Mouse (Mus musculus) limb, embryonic 14.5 days (tissue): ENCODE data around the gene Ndufb4. TPM values are rescaled to one million over a fixed set of nuclear protein-coding genes. Genes with fewer than 3 reads are reported as not detected.
A peak's percentile ranks its signal among the peaks of the same experiment; 100 is the strongest.
"Not testable (repeated sequence)": the region's sequence is repeated elsewhere in the genome, so short reads cannot be mapped to it uniquely, and the experiment has no call there.

ENCODE experiments used
- ATAC-seq: fragments of 200-750 bp; cut with Nextera tagmentation; 2 replicates; pipeline ENCODE4 v1.8.0; 2017; ENCODE audit warnings: low read depth, moderate number of reproducible peaks, moderate TSS enrichment; ENCODE audit not compliant: low FRiP score
- DNase-seq: peaks from one replicate; pipeline ENCODE4 v3.0.0-alpha.2; 2015; ENCODE audit warnings: low spot score
- H3K27ac ChIP-seq: fragments of 300-500 bp; sonication (generic); replicated peaks from 2 replicates; pipeline ENCODE4 v1.5.1; 2014; ENCODE audit warnings: low read depth, mild to moderate bottlenecking, low read length, moderate library complexity, mixed read lengths
- H3K27me3 ChIP-seq: fragments of 300-500 bp; sonication (generic); 2 replicates; pipeline ENCODE4 v1.6.1; 2014; ENCODE audit warnings: low read length, mixed read lengths; ENCODE audit not compliant: control insufficient read depth, insufficient read depth
- H3K36me3 ChIP-seq: fragments of 300-500 bp; sonication (generic); 2 replicates; pipeline ENCODE4 v1.6.1; 2014; ENCODE audit warnings: mild to moderate bottlenecking, low read length, moderate library complexity, mixed read lengths; ENCODE audit not compliant: control insufficient read depth, insufficient read depth
- H3K4me1 ChIP-seq: fragments of 300-500 bp; sonication (generic); 2 replicates; pipeline ENCODE4 v1.6.1; 2014; ENCODE audit warnings: antibody characterized with exemption, low read length, mixed read lengths; ENCODE audit not compliant: control insufficient read depth, insufficient read depth
- H3K4me2 ChIP-seq: fragments of 300-500 bp; sonication (generic); replicated peaks from 2 replicates; pipeline ENCODE4 v1.6.1; 2014; ENCODE audit warnings: low read depth, mild to moderate bottlenecking, low read length, moderate library complexity; ENCODE audit not compliant: severe bottlenecking
- H3K4me3 ChIP-seq: fragments of 300-500 bp; sonication (generic); replicated peaks from 2 replicates; pipeline ENCODE4 v1.5.1; 2014; ENCODE audit warnings: low read length
- H3K9ac ChIP-seq: fragments of 300-500 bp; sonication (generic); 2 replicates; pipeline ENCODE4 v1.6.1; 2014; ENCODE audit warnings: mild to moderate bottlenecking, low read depth, low read length, moderate library complexity; ENCODE audit not compliant: severe bottlenecking
- H3K9me3 ChIP-seq: fragments of 300-500 bp; sonication (generic); 2 replicates; pipeline ENCODE4 v1.6.1; 2016; ENCODE audit warnings: low read length; ENCODE audit not compliant: control insufficient read depth
- POLR2A ChIP-seq: fragments of 200-500 bp; IDR thresholded peaks from 2 replicates; pipeline ENCODE4 v1.8.0; 2012; ENCODE audit warnings: inconsistent platforms, mild to moderate bottlenecking, moderate library complexity, borderline replicate concordance; ENCODE audit not compliant: insufficient read depth, insufficient read length; ENCODE audit errors: extremely low read depth
- WGBS: fragments of 180-500 bp; shearing (Covaris S2); extraction: QIAGEN DNeasy Blood & Tissue Kit; methylation state at CpG from one replicate; pipeline ENCODE4 v1.1.7; 2014; 5-methylcytosine and 5-hydroxymethylcytosine counted together
- polyA plus RNA-seq, 2 experiments: library from polyadenylated mRNA; depleted of rRNA in 1 of 2; stranded (reverse) in 1 of 2; unstranded in 1 of 2; fragments of >200 nt; fragmentation: Nextera tagmentation in 1 of 2; extraction: Ambion mirVana in 1 of 2; gene quantifications; 2 replicates each; pipeline versions ENCODE4 v1.2.1 to v1.2.3; 2012 to 2014

Gene Ndufb4
- polyA plus RNA-seq (2012; rRNA removed), result 54.9 and 62.5 TPM in 2 replicates
- polyA plus RNA-seq (2014; fragmentation: Nextera tagmentation; extraction: Ambion mirVana), result 56.3 and 56.5 TPM in 2 replicates

DNA sequence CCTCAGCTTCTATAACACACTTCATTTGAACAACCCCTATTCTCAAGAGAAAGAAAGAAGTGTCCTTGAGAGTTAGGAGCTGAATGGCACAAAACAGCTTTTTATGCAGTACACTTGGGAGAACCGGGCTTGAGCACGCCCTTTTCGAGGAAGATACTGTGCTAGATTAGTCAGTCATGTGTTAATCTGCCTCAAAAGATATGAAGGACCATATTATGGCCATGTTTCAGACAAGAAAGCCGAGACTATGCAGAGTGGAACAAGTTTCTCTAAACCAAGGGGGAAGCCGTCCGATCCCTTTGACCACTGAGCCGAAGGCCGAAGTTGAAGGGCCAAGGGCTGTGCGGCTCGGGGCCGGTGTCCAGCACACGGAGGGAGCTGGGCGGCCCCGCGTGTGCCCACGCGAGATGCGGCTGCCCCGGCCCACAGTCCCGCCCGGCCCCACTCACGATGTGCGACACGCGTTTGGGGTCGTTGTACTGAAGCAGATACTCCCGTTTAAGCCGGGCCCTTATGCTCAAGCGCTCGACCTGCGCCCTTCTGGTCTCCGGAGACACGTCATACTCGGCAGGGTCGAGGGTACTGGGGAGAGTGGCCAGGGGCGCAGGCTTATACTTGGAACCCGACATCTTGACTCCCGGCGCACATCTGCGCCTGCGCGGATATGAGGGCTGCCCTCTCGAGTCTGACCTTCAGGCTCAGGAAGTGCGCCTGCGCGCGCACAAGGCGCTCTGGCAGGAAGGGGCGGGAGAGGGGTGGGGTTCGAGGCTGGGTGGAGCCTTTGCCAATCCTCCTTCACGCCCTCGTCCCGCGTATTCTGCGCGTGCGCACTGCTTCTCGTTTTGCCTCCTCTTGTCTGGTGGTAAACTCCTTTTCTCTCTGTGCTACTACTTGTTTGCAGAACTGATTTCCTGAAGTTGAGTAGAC is at the start of gene Ndufb4:
Gene Ndufb4, minus strand, starts transcription at position 723 of the 927 bp plus-strand sequence.
- ATAC-seq (peak; percentile 96), DNase-seq (peak; percentile 99)
- peak within 1 kb of the TSS; percentile 79 for H3K9ac ChIP-seq
- 0 out of 2 replicates have a peak, but pooled peaks cover 3% of the 10 kb centered on the region for H3K4me1 ChIP-seq
- H3K27ac ChIP-seq, result no peak within 1 kb of the TSS
- no peak for TF ChIP-seq POLR2A
- peak within 1 kb of the TSS; percentile 50 for H3K4me2 ChIP-seq
- no peaks in the 10 kb centered on the region for H3K27me3 ChIP-seq
- H3K36me3 ChIP-seq, result peaks cover 5% of the 10 kb centered on the region
- peak within 1 kb of the TSS; percentile 54 for H3K4me3 ChIP-seq
- H3K9me3 ChIP-seq, result no peaks in the 10 kb centered on the region
- under 1% methylated on average over 51 of the region's 58 CpGs for WGBS

- Histone ChIP-seq H3K4me1 (no peaks in the 10 kb centered on the region), H3K27ac (no peak overlapping the region), H3K4me2 (no peak overlapping the region), H3K36me3 (no peaks in the 10 kb centered on the region), H3K27me3 (no peaks in the 10 kb centered on the region), H3K9me3 (0 out of 2 replicates have a peak, but pooled peaks cover 1% of the 10 kb centered on the region), H3K9ac (no peak overlapping the region), H3K4me3 (no peak overlapping the region)
- ATAC-seq (no peak), DNase-seq (no peak)
- no peak for TF ChIP-seq POLR2A
- WGBS, result 79% methylated on average over 5 of the region's 5 CpGs
Observed at GRCm38 (mm10) chr16:37703884-37704283, 49.6 kb upstream of the Ndufb4 start.

DNA sequence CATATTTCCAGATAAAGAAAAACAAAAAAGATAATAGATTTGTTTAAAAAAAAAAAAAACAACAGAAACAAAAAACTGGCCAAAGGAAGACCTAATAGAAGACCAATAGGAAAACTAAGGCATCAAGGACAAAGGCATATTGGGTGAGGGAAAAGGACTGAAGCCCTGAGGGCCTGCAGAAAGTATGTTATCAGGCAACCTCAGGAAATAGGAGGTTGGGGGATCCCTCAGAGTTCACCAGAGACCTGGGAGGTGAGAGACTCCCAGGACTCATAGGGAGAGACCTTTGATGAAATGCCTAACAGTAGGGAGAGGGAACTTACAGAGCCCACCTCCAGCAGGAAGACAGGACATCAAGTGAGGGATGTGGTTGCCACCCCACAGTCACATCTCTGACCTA is 45.8 kb upstream of the Ndufb4 start:
- not testable (repeated sequence) for H3K9ac ChIP-seq, H3K27ac ChIP-seq, DNase-seq, H3K4me3 ChIP-seq, H3K4me2 ChIP-seq, H3K27me3 ChIP-seq, H3K36me3 ChIP-seq, ATAC-seq, H3K4me1 ChIP-seq, H3K9me3 ChIP-seq

GRCm38 (mm10) chr16:37698767-37699166 is 44.5 kb upstream of the Ndufb4 start:
- no peak for DNase-seq
- ATAC-seq, result no peak
- WGBS, result 92% methylated on average over 6 of the region's 6 CpGs
- Histone ChIP-seq H3K9ac (no peak overlapping the region), H3K27me3 (no peaks in the 10 kb centered on the region), H3K4me3 (no peak overlapping the region), H3K9me3 (0 out of 2 replicates have a peak, but pooled peaks cover 4% of the 10 kb centered on the region), H3K4me1 (no peaks in the 10 kb centered on the region), H3K4me2 (no peak overlapping the region), H3K36me3 (no peaks in the 10 kb centered on the region), H3K27ac (no peak overlapping the region)
- no peak for TF ChIP-seq POLR2A

DNA sequence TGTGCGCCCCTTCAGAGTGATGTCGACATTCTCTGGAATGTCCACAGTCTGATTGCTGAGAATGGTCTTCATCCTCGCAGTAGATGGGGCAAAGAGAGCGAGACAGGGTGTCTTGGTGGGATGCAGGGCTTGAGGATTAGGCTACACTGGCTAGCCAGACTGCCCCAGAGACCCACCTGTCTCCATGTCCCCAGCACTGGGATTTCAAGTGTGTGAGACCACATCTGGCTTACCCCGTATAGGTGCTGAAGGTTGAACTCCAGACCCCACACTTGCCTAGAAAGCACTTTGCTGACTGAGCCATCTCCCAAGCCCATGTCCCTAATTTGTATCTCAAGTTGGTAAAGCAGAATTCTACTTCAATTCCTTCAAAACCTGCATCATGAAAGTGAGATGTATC is 43.0 kb upstream of the Ndufb4 start:
- 93% methylated on average over 4 of the region's 5 CpGs for WGBS
- Histone ChIP-seq H3K27me3 (no peaks in the 10 kb centered on the region), H3K4me1 (no peaks in the 10 kb centered on the region), H3K4me3 (no peak overlapping the region), H3K27ac (no peak overlapping the region), H3K36me3 (no peaks in the 10 kb centered on the region), H3K9me3 (0 out of 2 replicates have a peak, but pooled peaks cover 4% of the 10 kb centered on the region), H3K4me2 (no peak overlapping the region), H3K9ac (no peak overlapping the region)
- ATAC-seq, result no peak
- no peak for TF ChIP-seq POLR2A
- DNase-seq, result no peak
